Mouse (Mus musculus) embryonic facial prominence, embryonic 10.5 days (tissue): ENCODE data around the gene Rps28. TPM values are rescaled to one million over a fixed set of nuclear protein-coding genes. Genes with fewer than 3 reads are reported as not detected.
"Not testable (repeated sequence)": the region's sequence is repeated elsewhere in the genome, so short reads cannot be mapped to it uniquely, and the experiment has no call there.

ENCODE experiments used
- DNase-seq: peaks from one replicate; pipeline ENCODE4 v3.0.0-alpha.2; 2017; ENCODE audit warnings: low spot score
- H3K27ac ChIP-seq: fragments of 300-500 bp; sonication (generic); replicated peaks from 2 replicates; pipeline ENCODE4 v1.5.1; 2016; ENCODE audit warnings: mild to moderate bottlenecking
- H3K27me3 ChIP-seq: fragments of 300-500 bp; sonication (generic); replicated peaks from 2 replicates; pipeline ENCODE4 v1.6.1; 2016; ENCODE audit warnings: low read depth, mild to moderate bottlenecking; ENCODE audit not compliant: poor library complexity, severe bottlenecking
- H3K36me3 ChIP-seq: fragments of 300-500 bp; sonication (generic); replicated peaks from 2 replicates; pipeline ENCODE4 v1.6.1; 2016; ENCODE audit warnings: mild to moderate bottlenecking, moderate library complexity
- H3K4me1 ChIP-seq: fragments of 300-500 bp; sonication (generic); 2 replicates; pipeline ENCODE4 v1.6.1; 2016
- H3K4me3 ChIP-seq: fragments of 300-500 bp; sonication (generic); 2 replicates; pipeline ENCODE4 v1.5.1; 2016; ENCODE audit warnings: mild to moderate bottlenecking, moderate library complexity
- H3K9me3 ChIP-seq: fragments of 300-500 bp; sonication (generic); 2 replicates; pipeline ENCODE4 v1.6.1; 2016; ENCODE audit warnings: mild to moderate bottlenecking
- WGBS: fragments of 180-500 bp; shearing (Covaris S2); methylation state at CpG from one replicate; pipeline ENCODE4 v1.1.7; 2016; 5-methylcytosine and 5-hydroxymethylcytosine counted together
- polyA plus RNA-seq: library from polyadenylated mRNA; unstranded; fragments of >200 nt; fragmentation: Nextera tagmentation; extraction: Ambion mirVana; gene quantifications from 2 replicates; pipeline ENCODE4 v1.2.1, GENCODE M21; 2016

Rps28 gene
- polyA plus RNA-seq, result 866 and 898 TPM in 2 replicates

DNA sequence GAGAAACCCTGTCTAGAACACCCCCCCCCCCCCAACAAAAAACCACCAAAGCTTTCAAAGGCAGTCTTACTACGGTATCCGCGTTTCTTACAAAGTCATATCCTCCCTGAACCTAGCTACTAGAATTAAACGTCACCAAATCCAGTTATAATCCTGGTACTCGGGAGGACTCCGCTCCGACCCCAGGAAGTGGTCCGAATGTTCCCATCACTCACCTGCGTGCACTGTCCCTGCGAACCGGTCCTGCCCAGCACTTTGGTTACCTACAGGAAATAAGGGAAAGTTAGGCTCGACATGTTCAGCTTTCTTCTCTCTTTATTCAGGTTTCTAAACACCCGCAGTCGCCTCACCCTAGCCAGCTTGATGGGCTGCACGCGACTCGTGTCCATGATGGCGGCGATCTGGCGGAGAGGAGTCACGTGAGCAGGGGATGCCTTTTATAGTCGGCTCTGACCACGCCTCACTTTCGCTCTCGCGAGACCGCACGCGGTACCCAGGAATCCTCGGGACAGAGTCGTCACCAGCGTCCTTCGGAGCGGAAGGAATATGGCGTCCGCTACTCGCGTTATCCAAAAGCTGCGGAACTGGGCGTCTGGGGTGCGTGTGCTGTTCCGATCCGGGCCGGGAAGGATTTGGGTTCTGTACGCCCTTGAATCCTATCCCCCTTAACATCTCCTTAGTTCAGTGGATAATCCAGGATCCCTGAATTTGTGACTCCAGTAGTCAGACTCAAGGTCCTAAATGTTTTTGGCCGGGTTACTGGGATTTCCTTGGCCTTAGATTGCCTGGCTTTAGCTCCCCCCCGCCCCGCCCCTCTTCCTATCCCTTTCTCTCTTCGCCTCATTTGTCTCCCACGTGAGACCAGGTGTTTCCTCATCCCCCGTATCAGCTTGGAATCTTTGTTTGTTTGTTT lies at the start of gene Rps28, which contains the start of gene Ndufa7:
TSS of gene Rps28 (minus strand) at position 479 of the 913 bp plus-strand sequence.
TSS of gene Ndufa7 (plus strand) at position 489 of the 913 bp plus-strand sequence.
- Histone ChIP-seq H3K36me3 (peaks cover 68% of the 10 kb centered on the region), H3K9me3 (no peaks in the 10 kb centered on the region), H3K4me1 (peaks cover 32% of the 10 kb centered on the region), H3K27me3 (no peaks in the 10 kb centered on the region), H3K4me3 (peak within 1 kb of the TSS; percentile 79), H3K27ac (peak within 1 kb of the TSS; percentile 92)
- DNase-seq, result peak; percentile 97
- under 1% methylated on average over 51 of the region's 51 CpGs for WGBS

DNA sequence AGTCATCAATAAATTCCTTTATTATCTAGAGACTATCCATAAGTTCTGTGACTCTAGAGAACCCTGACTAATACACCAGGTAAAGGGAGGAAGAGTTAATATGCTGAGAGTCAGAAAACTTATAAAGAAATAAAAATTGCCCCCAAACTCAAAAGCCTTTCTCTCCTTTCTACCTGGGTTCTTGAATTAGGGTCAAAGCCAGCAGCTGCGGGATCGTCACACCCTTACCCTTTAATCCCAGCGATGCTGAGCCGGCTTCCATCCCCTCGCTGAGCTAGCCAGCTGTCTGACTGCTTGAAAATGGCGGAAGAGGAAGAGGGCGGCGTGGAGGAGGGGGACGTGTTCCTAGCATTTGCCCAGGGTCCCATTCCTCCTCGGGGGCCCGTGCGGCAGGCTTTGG lies 49.2 kb upstream of the Rps28 start, which contains the start of gene Gm7029:
TSS of gene Gm7029 (plus strand) at position 301 of the 400 bp plus-strand sequence.
- not testable (repeated sequence) for H3K4me1 ChIP-seq, H3K27ac ChIP-seq, H3K9me3 ChIP-seq, H3K27me3 ChIP-seq, H3K4me3 ChIP-seq, DNase-seq
- 76% methylated on average over 7 of the region's 12 CpGs for WGBS
- peaks cover 41% of the 10 kb centered on the region for H3K36me3 ChIP-seq

DNA sequence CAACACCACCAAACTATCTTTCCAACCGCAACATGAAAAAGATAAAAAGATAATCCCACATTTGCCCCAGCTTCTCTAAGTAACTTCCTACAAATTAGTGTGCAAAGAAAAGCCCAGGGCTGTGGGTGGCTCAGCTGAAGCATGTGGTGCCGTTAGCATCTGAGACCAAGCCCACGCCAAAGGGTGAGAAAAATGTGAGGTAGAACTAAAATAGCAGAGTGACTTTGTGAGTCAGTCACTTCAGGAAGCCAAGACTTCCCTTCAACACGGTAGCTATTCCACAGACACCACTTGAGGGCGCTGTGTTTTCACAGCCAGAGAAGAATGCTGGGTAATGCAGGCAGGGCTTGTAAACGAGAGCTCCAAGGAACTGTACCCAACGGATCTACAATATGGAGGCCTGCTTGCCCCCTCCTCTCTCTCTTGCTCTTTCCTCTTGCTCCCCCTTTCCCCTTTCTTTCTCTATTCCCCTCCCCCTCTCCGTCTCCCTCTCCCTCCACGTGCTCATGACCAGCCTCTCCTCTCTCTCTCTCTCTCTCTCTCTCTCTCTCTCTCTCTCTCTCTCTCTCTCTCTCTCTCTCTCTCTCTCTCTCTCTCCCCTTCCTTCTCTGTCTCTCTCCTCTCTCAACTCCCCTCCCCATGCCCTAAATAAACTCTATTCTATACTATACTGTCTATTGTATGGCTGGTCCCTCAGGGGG lies 41.1 kb upstream of the Rps28 start:
- Histone ChIP-seq H3K36me3 (no peaks in the 10 kb centered on the region), H3K27ac (peak overlapping the region; percentile 54; the same call in 1 of the 2 replicates), H3K9me3 (no peaks in the 10 kb centered on the region), H3K4me1 (peaks cover 16% of the 10 kb centered on the region), H3K27me3 (no peaks in the 10 kb centered on the region), H3K4me3 (no peak overlapping the region)
- WGBS, result 40% methylated on average over 9 of the region's 9 CpGs
- peak; percentile 51 for DNase-seq

DNA sequence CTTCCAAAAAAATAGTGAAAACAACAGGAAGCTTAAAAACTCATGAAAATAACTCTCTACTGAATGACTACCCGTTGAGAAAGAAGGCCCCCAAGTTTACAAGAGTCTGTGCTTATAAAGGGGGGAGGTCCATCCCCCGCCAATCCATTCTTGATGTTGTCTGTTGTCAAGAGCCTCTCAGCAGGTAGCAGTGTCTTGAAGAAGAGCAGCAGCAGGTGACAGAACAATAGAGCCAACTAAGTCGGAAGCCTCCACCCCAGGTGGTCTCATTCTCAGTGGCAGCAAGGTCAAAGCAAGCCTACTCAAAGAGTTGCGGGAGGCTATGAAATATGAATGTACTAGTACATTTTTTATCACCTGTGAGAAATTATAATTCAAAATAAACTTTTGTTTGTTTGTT lies 33.5 kb upstream of the Rps28 start:
- H3K27me3 ChIP-seq, result no peaks in the 10 kb centered on the region
- H3K4me1 ChIP-seq, result no peaks in the 10 kb centered on the region
- DNase-seq, result no peak
- peaks cover 5% of the 10 kb centered on the region; the same call in 1 of the 2 replicates for H3K9me3 ChIP-seq
- H3K4me3 ChIP-seq, result no peak overlapping the region
- peaks cover 3% of the 10 kb centered on the region; the same call in 1 of the 2 replicates for H3K36me3 ChIP-seq
- 77% methylated on average over 4 of the region's 4 CpGs for WGBS
- no peak overlapping the region for H3K27ac ChIP-seq

DNA sequence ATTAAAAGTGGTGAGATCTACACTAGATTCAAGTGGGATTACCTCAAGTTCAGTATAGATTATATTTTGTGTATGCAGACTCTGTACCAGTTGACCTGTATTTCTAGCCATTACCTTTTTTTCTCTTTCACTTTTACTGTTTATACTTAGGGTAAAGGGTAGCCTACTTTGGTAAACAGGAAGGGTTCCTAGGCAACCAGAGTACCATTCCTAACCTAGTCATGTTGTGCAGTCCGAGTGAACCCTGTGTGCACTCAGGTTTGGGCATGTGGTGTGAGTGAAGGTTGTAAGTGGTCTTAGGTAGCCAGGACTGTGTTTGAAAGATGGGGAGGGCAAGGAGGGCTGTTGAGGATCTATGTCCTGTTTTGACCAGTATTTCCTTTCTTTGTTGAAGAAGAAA lies 27.0 kb upstream of the Rps28 start:
- no peak for DNase-seq
- WGBS, result 69% methylated on average over 1 of the region's 1 CpGs
- H3K27ac ChIP-seq, result no peak overlapping the region
- H3K36me3 ChIP-seq, result peaks cover 52% of the 10 kb centered on the region
- H3K27me3 ChIP-seq, result no peaks in the 10 kb centered on the region
- no peaks in the 10 kb centered on the region for H3K4me1 ChIP-seq
- H3K4me3 ChIP-seq, result no peak overlapping the region
- H3K9me3 ChIP-seq, result no peaks in the 10 kb centered on the region

DNA sequence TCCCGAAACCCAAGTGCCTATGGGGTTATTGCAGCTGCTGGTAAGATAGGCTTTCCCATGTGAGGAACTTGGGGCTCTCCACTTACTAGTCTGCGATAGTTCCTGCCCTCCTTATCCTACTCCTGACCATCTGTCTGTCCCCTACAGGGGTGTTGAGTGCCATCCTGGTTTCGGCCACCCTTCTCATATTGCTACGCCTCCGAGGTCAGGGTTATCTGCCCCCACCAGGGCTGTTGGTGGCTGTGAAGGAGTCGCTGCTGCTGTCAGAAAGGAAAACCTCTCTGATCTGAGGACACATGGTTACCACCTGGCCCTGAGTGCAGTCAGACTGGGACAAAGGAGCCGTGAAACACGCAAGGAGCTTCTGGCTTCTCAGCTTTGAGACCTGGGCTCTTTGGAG lies 23.8 kb upstream of the Rps28 start:
- WGBS, result 82% methylated on average over 8 of the region's 8 CpGs
- H3K4me3 ChIP-seq, result no peak overlapping the region
- peaks cover 15% of the 10 kb centered on the region for H3K4me1 ChIP-seq
- no peak for DNase-seq
- peaks cover 54% of the 10 kb centered on the region for H3K36me3 ChIP-seq
- H3K27me3 ChIP-seq, result no peaks in the 10 kb centered on the region
- H3K27ac ChIP-seq, result no peak overlapping the region
- no peaks in the 10 kb centered on the region for H3K9me3 ChIP-seq

DNA sequence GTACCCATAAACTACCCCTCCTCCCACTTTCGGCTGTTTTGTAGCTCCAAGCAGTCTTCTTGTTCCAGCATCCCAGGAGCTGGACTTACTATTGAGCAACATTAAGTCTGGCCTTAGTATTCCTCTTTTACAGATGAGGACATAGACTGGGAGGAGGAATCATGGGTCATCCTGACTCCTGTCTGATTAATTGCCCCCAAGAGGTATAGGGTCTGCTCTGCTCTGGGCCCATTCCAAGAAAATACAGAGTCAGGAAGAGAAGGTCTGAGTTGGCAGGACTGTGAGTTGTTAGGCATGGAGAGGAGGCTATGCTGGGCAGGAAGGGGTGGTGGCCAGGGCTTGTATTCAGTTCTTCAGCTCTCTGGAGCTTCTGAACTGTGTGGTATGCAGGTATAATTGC lies 19.8 kb upstream of the Rps28 start:
- Histone ChIP-seq H3K36me3 (peaks cover 46% of the 10 kb centered on the region), H3K4me3 (peak overlapping the region; percentile 95), H3K4me1 (peaks cover 15% of the 10 kb centered on the region), H3K27me3 (no peaks in the 10 kb centered on the region), H3K27ac (no peak overlapping the region), H3K9me3 (no peaks in the 10 kb centered on the region)
- WGBS, result 83% methylated on average over 1 of the region's 1 CpGs
- no peak for DNase-seq

DNA sequence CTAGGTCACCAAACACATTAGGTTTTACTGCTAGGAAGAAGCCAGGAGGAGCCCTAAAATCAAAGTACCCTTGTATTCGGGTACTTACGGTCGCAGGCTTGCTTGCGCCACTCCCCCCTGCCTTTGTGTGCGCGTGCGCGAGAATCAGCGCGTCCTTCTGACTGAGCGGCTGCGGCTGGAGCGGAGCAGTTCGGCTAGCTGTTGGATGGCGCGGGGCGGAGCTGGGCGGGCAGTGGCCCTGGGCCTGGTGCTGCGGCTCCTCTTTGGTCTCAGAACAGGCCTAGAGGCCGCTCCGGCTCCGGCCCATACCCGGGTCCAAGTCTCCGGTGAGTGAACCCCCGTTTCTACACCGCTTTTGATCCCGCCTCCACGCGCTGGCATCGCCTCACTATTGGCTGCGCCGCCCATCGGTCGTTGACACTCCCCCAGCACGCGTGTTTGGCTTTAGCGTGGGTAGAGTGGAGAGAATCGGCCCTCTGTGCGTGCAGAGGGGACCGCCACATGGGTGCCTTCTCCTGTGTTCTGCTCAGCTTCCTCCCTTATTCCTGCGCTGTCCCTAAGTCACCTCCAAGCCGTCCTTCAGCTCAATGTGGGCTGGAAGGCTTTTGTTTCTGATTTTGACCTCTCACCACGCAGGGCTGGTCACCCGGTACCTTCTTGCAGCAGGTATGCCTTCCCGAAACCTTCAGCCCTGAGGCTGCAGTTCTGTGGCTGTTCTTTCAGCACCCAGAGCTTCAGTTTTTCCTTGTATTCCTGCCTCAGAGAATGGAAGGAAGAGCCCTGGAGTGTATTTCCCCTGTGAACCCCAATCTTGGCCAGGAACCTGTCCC lies 18.8 kb upstream of the Rps28 start, which contains the start of gene Cd320:
TSS of gene Cd320 (plus strand) at position 126 of the 830 bp plus-strand sequence.
- Histone ChIP-seq H3K27me3 (no peaks in the 10 kb centered on the region), H3K4me1 (peaks cover 15% of the 10 kb centered on the region), H3K36me3 (peaks cover 46% of the 10 kb centered on the region), H3K4me3 (peak within 1 kb of the TSS; percentile 95), H3K9me3 (no peaks in the 10 kb centered on the region), H3K27ac (peak within 1 kb of the TSS; percentile 95)
- whole genome bisulfite sequencing, result under 1% methylated on average over 45 of the region's 45 CpGs
- DNase-seq, result peak; percentile 93

DNA sequence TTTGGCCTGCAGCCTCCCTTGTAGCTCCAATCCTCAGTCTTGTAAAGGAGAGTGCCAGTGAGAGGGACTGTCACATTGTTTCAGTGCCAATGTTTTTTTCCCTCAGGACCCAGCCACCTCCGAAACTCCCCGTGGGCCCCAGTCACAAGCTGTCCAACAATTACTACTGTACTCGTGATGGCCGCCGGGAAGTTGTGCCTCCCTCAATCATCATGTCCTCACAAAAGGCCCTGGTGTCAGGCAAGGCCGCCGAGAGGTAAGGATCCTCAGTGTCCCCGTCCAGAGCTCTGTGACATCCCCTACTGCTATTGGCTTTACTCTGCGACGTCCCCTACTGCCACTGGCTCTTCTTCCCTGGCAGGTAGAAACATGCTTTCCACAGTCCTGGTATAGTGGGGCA lies 5.2 kb upstream of the Rps28 start:
- DNase-seq, result no peak
- Histone ChIP-seq H3K27ac (no peak overlapping the region), H3K9me3 (no peaks in the 10 kb centered on the region), H3K4me3 (no peak overlapping the region), H3K27me3 (no peaks in the 10 kb centered on the region), H3K4me1 (peaks cover 12% of the 10 kb centered on the region), H3K36me3 (peaks cover 77% of the 10 kb centered on the region)
- 89% methylated on average over 10 of the region's 10 CpGs for WGBS

DNA sequence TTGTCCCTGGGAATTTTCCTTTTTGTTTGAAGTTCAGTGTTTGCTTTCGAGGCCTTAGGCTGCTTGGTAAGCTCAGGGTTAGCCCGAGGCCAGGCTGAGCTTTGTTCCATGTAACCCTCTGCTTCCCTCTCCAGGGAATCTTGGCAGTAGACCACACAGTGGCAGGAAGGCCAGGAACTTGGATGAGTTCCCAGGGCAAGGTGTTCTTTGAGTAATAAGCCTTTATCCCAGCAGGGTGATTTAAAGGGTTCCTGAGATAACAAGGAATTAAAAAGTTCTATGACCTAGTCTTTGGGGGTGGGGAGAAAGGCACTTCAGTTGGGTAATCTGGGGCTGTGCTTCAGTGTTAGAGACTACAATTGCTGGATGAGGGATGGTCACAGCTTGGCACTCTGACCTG lies 4.5 kb upstream of the Rps28 start:
- peaks cover 12% of the 10 kb centered on the region for H3K4me1 ChIP-seq
- no peak for DNase-seq
- no peak overlapping the region for H3K27ac ChIP-seq
- H3K9me3 ChIP-seq, result no peaks in the 10 kb centered on the region
- H3K4me3 ChIP-seq, result no peak overlapping the region
- 78% methylated on average over 2 of the region's 2 CpGs for WGBS
- no peaks in the 10 kb centered on the region for H3K27me3 ChIP-seq
- peaks cover 70% of the 10 kb centered on the region for H3K36me3 ChIP-seq

DNA sequence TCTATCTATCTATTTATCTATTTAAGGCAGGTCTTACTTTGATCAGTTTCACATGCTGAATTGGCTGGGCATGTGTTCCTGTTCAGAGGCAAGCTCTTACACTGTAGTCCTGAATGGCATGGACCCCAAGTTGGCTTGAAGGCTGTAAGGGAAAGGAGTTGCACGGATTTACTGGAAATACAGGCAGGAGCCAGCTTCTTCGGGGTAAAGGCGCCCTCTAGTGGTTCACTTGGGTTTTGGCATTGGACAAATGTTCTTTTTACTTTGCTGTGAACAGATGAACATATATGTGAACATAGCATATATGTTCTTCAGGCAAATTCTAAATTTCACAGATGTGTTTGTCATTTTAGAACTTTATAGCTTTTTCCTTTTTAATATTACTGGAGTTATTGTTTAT lies 2.5 kb upstream of the Rps28 start:
- Histone ChIP-seq H3K36me3 (peaks cover 68% of the 10 kb centered on the region), H3K27ac (no peak overlapping the region)

DNA sequence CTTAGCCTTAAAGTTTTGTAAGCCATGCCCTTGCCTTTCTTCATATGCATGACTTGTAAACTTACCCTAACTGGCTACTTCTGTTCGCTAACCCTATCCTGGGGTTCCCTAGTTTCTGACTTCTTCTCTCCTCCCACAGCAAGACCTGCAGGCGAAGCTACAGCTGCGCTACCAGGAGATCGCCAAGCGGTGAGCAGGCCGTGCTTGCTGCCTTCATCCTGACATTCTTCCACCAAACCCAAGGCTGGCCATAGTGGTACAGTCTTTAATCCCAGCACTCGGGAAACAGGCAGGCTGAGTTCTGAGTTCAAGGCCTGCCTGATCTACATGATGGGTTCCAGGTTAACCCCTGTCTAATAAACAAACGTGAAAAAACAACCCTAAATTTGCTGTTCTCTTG lies 1.1 kb upstream of the Rps28 start:
- H3K4me1 ChIP-seq, result peaks cover 32% of the 10 kb centered on the region
- H3K36me3 ChIP-seq, result peaks cover 68% of the 10 kb centered on the region
- H3K9me3 ChIP-seq, result no peaks in the 10 kb centered on the region
- peak overlapping the region; percentile 79 for H3K4me3 ChIP-seq
- H3K27ac ChIP-seq, result peak overlapping the region; percentile 92
- no peak for DNase-seq
- WGBS, result 87% methylated on average over 8 of the region's 8 CpGs
- no peaks in the 10 kb centered on the region for H3K27me3 ChIP-seq

More for the DNA sequence above, 2.5 kb upstream of the Rps28 start:
- no peaks in the 10 kb centered on the region for H3K27me3 ChIP-seq
- peak; percentile 81 for DNase-seq
- no peak overlapping the region for H3K4me3 ChIP-seq
- peaks cover 29% of the 10 kb centered on the region for H3K4me1 ChIP-seq
- H3K9me3 ChIP-seq, result no peaks in the 10 kb centered on the region
- 1% methylated on average over 3 of the region's 3 CpGs for WGBS
